In the genomic region with DNA sequence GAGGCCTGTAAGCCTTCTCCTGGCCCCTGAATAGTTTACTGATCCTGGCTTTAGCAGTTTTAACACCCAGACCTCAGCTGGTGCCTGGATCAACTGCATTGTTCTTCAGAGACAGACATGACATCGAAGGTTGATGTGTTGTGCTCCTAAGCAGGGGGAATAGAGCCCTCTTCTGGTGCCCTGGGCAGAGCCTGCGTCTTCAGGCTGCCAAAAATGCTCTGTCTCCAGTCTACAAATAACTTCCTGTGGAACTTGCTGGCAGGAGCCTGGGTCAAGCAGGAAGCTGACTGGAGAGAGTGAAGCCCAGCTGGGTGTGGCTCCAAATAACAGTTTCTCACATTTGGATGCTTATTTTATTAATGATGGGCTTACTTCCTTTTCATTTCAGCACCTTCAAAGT, we compare ENCODE assay signal across 8 mouse cellular contexts. TPM values are rescaled to one million over a fixed set of nuclear protein-coding genes. Genes with fewer than 3 reads are reported as not detected.
DNase-seq lines count a peak whose midpoint lies in the region; ATAC-seq and TF ChIP-seq lines count a peak whose summit lies in the region.

No protein-coding gene starts in this region.

- no peak for ATAC-seq in heart, embryonic 14.5 days (ENCODE audit: insufficient number of reproducible peaks, insufficient read depth, low FRiP score, low read depth)
- no peak for ATAC-seq in lung, embryonic 14.5 days (ENCODE audit: insufficient read depth)

- no peak overlapping the region for H3K4me3 ChIP-seq in bone marrow, adult 2 months (replicated peaks; ENCODE audit: control insufficient read depth, low read depth, low read length)
- H3K4me3 ChIP-seq in heart, embryonic 14.5 days (ENCODE audit: control insufficient read depth in 1 of 2, insufficient read depth in 1 of 2, low read depth in 1 of 2, low read length in 2 of 2): no peak overlapping the region
- no peak overlapping the region for H3K4me3 ChIP-seq in lung, embryonic 14.5 days (ENCODE audit: low read depth, low read length)

- peak overlapping the region; percentile 24; the same call in 1 of the 2 replicates for H3K27ac ChIP-seq in bone marrow, adult 2 months (ENCODE audit: control insufficient read depth, insufficient read depth, low read depth, low read length, poor library complexity)
- H3K27ac ChIP-seq in heart, embryonic 14.5 days (replicated peaks in 1 of 2; ENCODE audit: control insufficient read depth in 1 of 2, insufficient read depth in 1 of 2, low read depth in 2 of 2, low read length in 2 of 2): peak overlapping the region; percentile 32 to 70
- H3K27ac ChIP-seq in lung, embryonic 14.5 days (ENCODE audit: low read depth): no peak overlapping the region

- H3K4me2 ChIP-seq in heart, embryonic 14.5 days (ENCODE audit: low read length): no peak overlapping the region
- H3K4me2 ChIP-seq in lung, embryonic 14.5 days: no peak overlapping the region

- peak; percentile 26; the same call in 1 of the 2 replicates for TF ChIP-seq CTCF in bone marrow, adult 2 months (IDR thresholded peaks at IDR 0.05; ENCODE audit: control insufficient read depth, insufficient read depth, low read length)
- peak; percentile 22; the same call in 1 of the 2 replicates for TF ChIP-seq CTCF in lung, embryonic 14.5 days (IDR thresholded peaks at IDR 0.05; ENCODE audit: low read depth)

- no peak overlapping the region for H3K9ac ChIP-seq in heart, embryonic 14.5 days (ENCODE audit: low read length)
- no peak overlapping the region for H3K9ac ChIP-seq in lung, embryonic 14.5 days

- DNase-seq in cerebellum, postnatal 14 days: peak; percentile 12 to 32
- DNase-seq in cerebellum, adult 11-12 months: no peak
- peak; percentile 80 for DNase-seq in 3T3-L1 (ENCODE audit: low read depth, low spot score)
- peak; percentile 56 for DNase-seq in lung, embryonic 14.5 days
- DNase-seq in thymus, postnatal 36 days: peak; percentile 44 to 52
- no peak for DNase-seq in urinary bladder, postnatal 10 days (ENCODE audit: low spot score)

- WGBS in bone marrow, adult 2 months: 11% methylated on average over 2 of the region's 2 CpGs
- WGBS in heart, embryonic 14.5 days: 15% methylated on average over 2 of the region's 2 CpGs
- WGBS in lung, embryonic 14.5 days: 31% methylated on average over 2 of the region's 2 CpGs

- 0 out of 2 replicates have a peak, but pooled peaks cover 4% of the 10 kb centered on the region for H3K36me3 ChIP-seq in heart, embryonic 14.5 days (ENCODE audit: control insufficient read depth, insufficient read depth, low read length)
- no peaks in the 10 kb centered on the region for H3K36me3 ChIP-seq in lung, embryonic 14.5 days (ENCODE audit: insufficient read depth)

- no peak for TF ChIP-seq POLR2A in bone marrow, adult 2 months (IDR thresholded peaks at IDR 0.05; ENCODE audit: borderline replicate concordance, control insufficient read depth, low read depth, low read length)

- H3K27me3 ChIP-seq in heart, embryonic 14.5 days (ENCODE audit: control insufficient read depth, insufficient read depth, low read length): no peaks in the 10 kb centered on the region
- no peaks in the 10 kb centered on the region for H3K27me3 ChIP-seq in lung, embryonic 14.5 days (ENCODE audit: insufficient read depth, low read length)

- H3K9me3 ChIP-seq in heart, embryonic 14.5 days (ENCODE audit: control insufficient read depth, low read length): no peaks in the 10 kb centered on the region
- no peaks in the 10 kb centered on the region for H3K9me3 ChIP-seq in lung, embryonic 14.5 days (ENCODE audit: low read depth, low read length)

- no peaks in the 10 kb centered on the region; the same call in 1 of the 2 replicates for H3K4me1 ChIP-seq in bone marrow, adult 2 months (ENCODE audit: control insufficient read depth, insufficient read depth, low read length)
- peaks cover 21 to 47% of the 10 kb centered on the region in 2 experiments for H3K4me1 ChIP-seq in heart, embryonic 14.5 days (ENCODE audit: control insufficient read depth in 2 of 2, insufficient read depth in 2 of 2, low read length in 2 of 2)
- no peaks in the 10 kb centered on the region for H3K4me1 ChIP-seq in lung, embryonic 14.5 days (ENCODE audit: insufficient read depth)

RNA-seq across cellular contexts. Expression of a gene that starts 37.4 kb away (rescaled TPM):
- 98.4 and 146 TPM in 2 replicates for polyA plus RNA-seq in bone marrow, adult 2 months (2011; ENCODE audit: insufficient read depth, insufficient read length, low replicate concordance, missing spikeins)
- 191 and 209 TPM in 2 replicates for polyA plus RNA-seq in heart, embryonic 14.5 days (2014; fragmentation: Nextera tagmentation; extraction: Ambion mirVana)
- 173 and 180 TPM in 2 replicates for polyA plus RNA-seq in lung, embryonic 14.5 days (2014; fragmentation: Nextera tagmentation; extraction: Ambion mirVana)

Comparison
In these comparisons a context has a peak if more than half of its experiments do, and no peak if none do; other contexts are left out.
1. DNase-seq: peak in cerebellum, postnatal 14 days (2 of 2), 3T3-L1 (single experiment), lung, embryonic 14.5 days (single experiment) and thymus, postnatal 36 days (2 of 2); none in cerebellum, adult 11-12 months (single experiment) and urinary bladder, postnatal 10 days (single experiment).